Mouse (Mus musculus): Measurements from ENCODE around the gene Ppp1r21. TPM values are rescaled to one million over a fixed set of nuclear protein-coding genes. Genes with fewer than 3 reads are reported as not detected.

Gene Ppp1r21
- polyA plus RNA-seq, 1 experiment from 2014 or later: 23.8 TPM

DNA sequence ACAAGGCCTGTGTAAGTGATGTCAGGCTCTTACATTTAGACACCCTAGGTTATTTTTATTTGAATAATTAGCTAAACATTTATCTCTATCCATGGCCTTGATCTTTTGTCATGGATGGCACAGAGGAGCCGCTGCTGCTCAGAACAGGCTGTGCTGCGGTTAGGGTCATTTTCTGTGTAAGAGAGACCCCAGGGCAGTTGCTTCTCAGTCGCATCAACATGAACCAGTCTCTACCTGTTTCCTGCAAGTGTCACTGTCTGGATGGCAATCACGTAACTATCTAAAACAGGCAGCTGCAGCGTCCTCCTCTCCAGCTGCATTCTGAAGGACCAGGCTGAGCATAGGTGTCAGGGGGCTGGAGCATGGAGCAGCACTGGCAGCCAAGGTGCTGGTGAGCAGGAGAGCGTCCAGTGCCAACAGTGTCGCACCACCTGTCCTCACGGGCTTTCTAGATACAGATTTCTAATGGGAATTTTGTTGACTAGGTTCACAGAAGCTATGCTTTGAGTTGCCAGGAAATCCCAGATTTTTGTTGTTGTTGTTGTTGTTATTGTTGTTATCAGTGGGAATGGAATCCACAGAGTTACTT lies 8.0 kb downstream of the Ppp1r21 start:
- Histone ChIP-seq H3K4me1 (replicated peaks; ENCODE audit: control insufficient read depth, insufficient read depth, low read length) (no peaks in the 10 kb centered on the region), H3K4me2 (ENCODE audit: low read depth, low read length, severe bottlenecking) (no peak overlapping the region), H3K9me3 (ENCODE audit: control insufficient read depth, low read length) (no peaks in the 10 kb centered on the region), H3K27me3 (ENCODE audit: control insufficient read depth, insufficient read depth, low read length) (no peaks in the 10 kb centered on the region), H3K27ac (ENCODE audit: low read depth, low read length) (no peak overlapping the region), H3K36me3 (ENCODE audit: control insufficient read depth, insufficient read depth, low read length) (no peaks in the 10 kb centered on the region), H3K9ac (ENCODE audit: low read length) (no peak overlapping the region), H3K4me3 (ENCODE audit: low read depth, low read length) (no peak overlapping the region)
- 93% methylated on average over 8 of the region's 8 CpGs for WGBS
- ATAC-seq (replicated peaks; ENCODE audit: low FRiP score) (no peak), DNase-seq (ENCODE audit: low spot score) (no peak)

DNA sequence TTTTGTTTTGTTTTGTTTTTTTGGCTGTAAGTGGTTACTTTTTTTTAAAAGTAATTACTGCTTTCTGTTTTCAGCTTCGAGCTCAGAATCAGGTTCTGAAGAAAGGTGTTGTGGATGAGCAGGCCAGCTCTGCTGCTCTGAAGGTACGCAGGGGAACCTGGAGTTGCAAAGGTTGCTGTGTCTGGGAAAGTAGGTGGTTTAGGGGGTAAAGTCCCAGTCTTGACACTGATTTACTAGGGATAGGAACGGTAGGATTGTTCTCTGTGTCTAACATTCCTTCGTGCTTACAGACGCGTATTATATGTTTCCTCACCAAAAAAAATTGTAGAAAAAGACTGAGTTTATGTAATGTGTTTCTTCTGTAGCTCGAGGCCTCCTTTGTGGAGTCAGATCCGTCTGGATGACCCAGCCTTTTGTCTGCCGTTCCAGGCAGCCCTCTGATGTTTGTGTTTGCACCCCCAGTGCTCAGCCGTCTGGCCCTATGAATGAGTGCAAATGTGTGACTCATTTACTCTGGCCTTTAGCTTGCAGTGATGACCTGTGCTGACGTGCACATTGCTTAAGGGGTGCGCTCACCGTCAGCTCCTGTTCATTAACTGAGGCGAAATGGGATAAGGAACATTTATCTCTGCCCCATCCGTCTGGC lies 13.0 kb downstream of the Ppp1r21 start:
- Histone ChIP-seq H3K27ac (ENCODE audit: low read depth, low read length) (no peak overlapping the region), H3K36me3 (ENCODE audit: control insufficient read depth, insufficient read depth, low read length) (no peaks in the 10 kb centered on the region), H3K4me2 (ENCODE audit: low read depth, low read length, severe bottlenecking) (no peak overlapping the region), H3K9ac (ENCODE audit: low read length) (no peak overlapping the region), H3K4me3 (ENCODE audit: low read depth, low read length) (no peak overlapping the region), H3K27me3 (ENCODE audit: control insufficient read depth, insufficient read depth, low read length) (no peaks in the 10 kb centered on the region), H3K4me1 (replicated peaks; ENCODE audit: control insufficient read depth, insufficient read depth, low read length) (no peaks in the 10 kb centered on the region), H3K9me3 (ENCODE audit: control insufficient read depth, low read length) (no peaks in the 10 kb centered on the region)
- DNase-seq (ENCODE audit: low spot score) (no peak), ATAC-seq (replicated peaks; ENCODE audit: low FRiP score) (0 out of 2 replicates have a peak, but pooled peaks have one; percentile 39)
- 44% methylated on average over 15 of the region's 15 CpGs for WGBS

DNA sequence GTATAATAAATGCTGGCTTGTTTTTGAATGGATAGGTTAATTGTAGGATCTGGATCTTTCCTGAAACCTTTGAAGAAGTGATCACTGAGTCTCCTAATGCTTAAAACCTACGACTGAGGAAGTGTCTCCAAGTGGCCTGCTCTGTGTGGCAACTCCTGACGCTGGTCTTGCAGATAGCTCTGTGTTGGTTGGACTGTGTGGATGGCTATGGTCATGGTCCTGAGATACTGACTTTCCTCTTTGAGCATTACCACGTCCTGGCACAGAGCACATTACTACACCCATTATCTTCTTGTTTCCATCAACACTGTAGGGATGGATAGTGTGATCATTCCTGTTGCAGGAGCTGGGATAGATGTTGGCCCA lies 13.5 kb downstream of the Ppp1r21 start:
- H3K27me3 ChIP-seq (ENCODE audit: control insufficient read depth, insufficient read depth, low read length): no peaks in the 10 kb centered on the region
- DNase-seq (ENCODE audit: low spot score) (no peak), ATAC-seq (replicated peaks; ENCODE audit: low FRiP score) (0 out of 2 replicates have a peak, but pooled peaks have one; percentile 10)
- no peaks in the 10 kb centered on the region for H3K9me3 ChIP-seq (ENCODE audit: control insufficient read depth, low read length)
- no peaks in the 10 kb centered on the region for H3K36me3 ChIP-seq (ENCODE audit: control insufficient read depth, insufficient read depth, low read length)
- no peak overlapping the region for H3K4me3 ChIP-seq (ENCODE audit: low read depth, low read length)
- 76% methylated on average over 3 of the region's 3 CpGs for WGBS
- no peak overlapping the region for H3K4me2 ChIP-seq (ENCODE audit: low read depth, low read length, severe bottlenecking)
- H3K4me1 ChIP-seq (replicated peaks; ENCODE audit: control insufficient read depth, insufficient read depth, low read length): no peaks in the 10 kb centered on the region
- H3K27ac ChIP-seq (ENCODE audit: low read depth, low read length): no peak overlapping the region
- H3K9ac ChIP-seq (ENCODE audit: low read length): no peak overlapping the region

DNA sequence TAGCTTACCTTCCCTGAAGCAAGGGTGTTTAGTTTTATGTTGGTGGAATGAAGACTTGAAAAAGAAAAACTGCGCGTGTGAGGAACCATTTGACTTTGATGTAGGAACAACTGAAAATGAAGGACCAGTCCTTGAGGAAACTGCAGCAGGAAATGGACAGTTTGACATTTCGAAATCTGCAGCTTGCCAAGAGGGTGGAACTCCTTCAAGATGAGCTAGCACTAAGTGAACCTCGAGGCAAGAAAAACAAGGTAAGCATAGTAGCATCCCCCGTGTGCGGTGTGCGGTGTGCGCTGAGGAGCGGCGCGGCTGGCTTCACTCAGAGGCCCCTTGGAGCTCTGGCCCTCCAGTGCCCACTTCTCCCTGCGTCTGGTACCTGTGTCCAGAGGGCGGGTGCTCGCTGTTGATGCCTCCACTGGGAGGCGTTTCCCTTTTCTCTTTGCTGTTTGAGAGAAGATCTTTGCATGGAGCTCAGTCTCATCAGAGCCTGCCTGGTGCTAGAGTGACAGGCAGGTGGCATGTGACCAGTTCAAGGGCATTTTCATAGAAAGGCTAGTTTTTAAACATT lies 15.4 kb downstream of the Ppp1r21 start:
- Histone ChIP-seq H3K4me2 (ENCODE audit: low read depth, low read length, severe bottlenecking) (no peak overlapping the region), H3K9ac (ENCODE audit: low read length) (no peak overlapping the region), H3K36me3 (ENCODE audit: control insufficient read depth, insufficient read depth, low read length) (no peaks in the 10 kb centered on the region), H3K4me3 (ENCODE audit: low read depth, low read length) (no peak overlapping the region), H3K27me3 (ENCODE audit: control insufficient read depth, insufficient read depth, low read length) (no peaks in the 10 kb centered on the region), H3K9me3 (ENCODE audit: control insufficient read depth, low read length) (no peaks in the 10 kb centered on the region), H3K27ac (ENCODE audit: low read depth, low read length) (no peak overlapping the region), H3K4me1 (replicated peaks; ENCODE audit: control insufficient read depth, insufficient read depth, low read length) (no peaks in the 10 kb centered on the region)
- 88% methylated on average over 15 of the region's 15 CpGs for WGBS
- DNase-seq (ENCODE audit: low spot score) (no peak), ATAC-seq (replicated peaks; ENCODE audit: low FRiP score) (no peak)

DNA sequence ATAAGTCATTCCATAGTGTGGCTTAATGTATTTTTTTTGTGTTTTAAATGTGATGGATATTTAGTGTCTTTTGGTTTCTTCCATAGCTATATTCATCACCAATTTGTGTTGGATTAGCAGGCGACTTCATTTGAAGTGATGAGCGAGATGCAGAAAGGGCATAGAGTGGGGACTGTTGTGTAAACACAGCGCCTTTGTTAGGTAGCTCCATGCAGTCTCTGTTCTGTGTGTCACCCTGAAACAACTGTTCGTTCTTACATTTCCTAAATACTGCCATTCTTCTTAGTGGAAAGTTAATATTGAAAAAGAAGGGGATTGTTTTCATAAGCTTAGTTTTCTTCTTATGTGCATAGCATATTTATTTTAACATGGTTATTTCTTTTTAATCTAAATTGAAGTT lies 16.8 kb downstream of the Ppp1r21 start:
- H3K4me3 ChIP-seq (ENCODE audit: low read depth, low read length): no peak overlapping the region
- H3K9me3 ChIP-seq (ENCODE audit: control insufficient read depth, low read length): no peaks in the 10 kb centered on the region
- H3K9ac ChIP-seq (ENCODE audit: low read length): no peak overlapping the region
- H3K4me2 ChIP-seq (ENCODE audit: low read depth, low read length, severe bottlenecking): no peak overlapping the region
- DNase-seq (ENCODE audit: low spot score) (no peak), ATAC-seq (replicated peaks; ENCODE audit: low FRiP score) (no peak)
- WGBS: 89% methylated on average over 4 of the region's 4 CpGs
- H3K36me3 ChIP-seq (ENCODE audit: control insufficient read depth, insufficient read depth, low read length): no peaks in the 10 kb centered on the region
- no peak overlapping the region for H3K27ac ChIP-seq (ENCODE audit: low read depth, low read length)
- H3K4me1 ChIP-seq (replicated peaks; ENCODE audit: control insufficient read depth, insufficient read depth, low read length): no peaks in the 10 kb centered on the region
- H3K27me3 ChIP-seq (ENCODE audit: control insufficient read depth, insufficient read depth, low read length): no peaks in the 10 kb centered on the region

DNA sequence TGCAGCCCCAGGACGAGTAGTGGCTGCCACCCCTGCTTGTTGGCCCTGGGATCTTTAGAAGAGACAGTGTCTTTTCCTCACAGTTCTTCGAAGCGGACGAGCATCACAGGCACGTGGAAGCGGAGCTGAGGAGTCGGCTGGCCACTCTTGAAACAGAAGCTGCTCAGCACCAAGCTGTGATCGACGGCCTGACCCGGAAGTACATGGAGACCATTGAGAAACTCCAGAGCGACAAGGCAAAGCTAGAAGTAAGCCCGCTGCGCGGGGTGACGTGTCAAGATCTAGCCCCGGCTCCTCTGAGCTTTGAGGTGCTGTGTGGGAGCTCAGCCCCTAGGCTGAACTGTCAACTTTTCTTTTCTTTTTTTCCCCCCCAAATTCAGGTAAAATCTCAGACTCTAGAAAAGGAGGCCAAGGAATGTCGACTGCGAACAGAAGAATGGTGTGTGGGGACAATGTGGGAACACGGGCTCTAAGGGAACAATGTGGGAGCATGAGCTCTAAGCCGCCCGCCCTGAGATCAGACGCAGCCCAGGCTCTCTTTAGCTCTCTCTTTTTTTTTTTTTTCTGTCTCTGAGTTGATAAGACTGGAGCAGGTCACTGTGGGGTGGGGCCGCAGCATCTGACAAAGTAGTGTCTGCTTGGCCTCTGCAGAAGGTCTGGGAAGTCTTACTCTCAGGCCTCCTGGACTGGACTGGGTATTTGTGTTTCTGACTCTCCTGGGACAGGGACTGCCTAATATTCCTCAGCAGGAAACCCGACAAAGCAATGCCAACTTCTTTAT lies 19.7 kb downstream of the Ppp1r21 start:
- 90% methylated on average over 24 of the region's 24 CpGs for WGBS
- ATAC-seq (replicated peaks; ENCODE audit: low FRiP score): no peak
- H3K4me1 ChIP-seq (replicated peaks; ENCODE audit: control insufficient read depth, insufficient read depth, low read length): peaks cover 2% of the 10 kb centered on the region; the same call in 1 of the 2 replicates
- H3K4me2 ChIP-seq (ENCODE audit: low read depth, low read length, severe bottlenecking): no peak overlapping the region
- no peak for DNase-seq (ENCODE audit: low spot score)
- no peaks in the 10 kb centered on the region for H3K27me3 ChIP-seq (ENCODE audit: control insufficient read depth, insufficient read depth, low read length)
- no peak overlapping the region for H3K4me3 ChIP-seq (ENCODE audit: low read depth, low read length)
- H3K9me3 ChIP-seq (ENCODE audit: control insufficient read depth, low read length): no peaks in the 10 kb centered on the region
- no peaks in the 10 kb centered on the region for H3K36me3 ChIP-seq (ENCODE audit: control insufficient read depth, insufficient read depth, low read length)
- H3K27ac ChIP-seq (ENCODE audit: low read depth, low read length): no peak overlapping the region
- H3K9ac ChIP-seq (ENCODE audit: low read length): no peak overlapping the region

DNA sequence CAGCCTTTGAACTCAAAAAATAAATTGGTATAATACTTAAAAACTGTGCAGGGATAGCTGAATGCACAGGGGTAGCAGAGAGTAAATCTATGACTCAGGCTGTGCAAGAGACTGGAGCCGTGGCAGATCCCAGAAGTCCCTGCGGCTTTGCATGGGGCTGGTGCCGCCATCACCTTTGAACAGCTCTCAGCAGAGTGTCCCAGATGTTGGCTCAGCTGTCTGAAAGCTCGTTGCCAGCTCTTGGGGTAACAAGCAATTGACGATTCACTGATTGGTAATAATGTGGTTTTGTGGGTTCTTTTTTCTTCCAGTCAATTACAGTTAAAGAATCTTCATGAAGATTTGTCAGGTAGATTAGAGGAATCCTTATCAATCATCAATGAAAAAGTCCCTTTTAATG lies 20.4 kb downstream of the Ppp1r21 start:
- no peak for ATAC-seq (replicated peaks; ENCODE audit: low FRiP score)
- peaks cover 2% of the 10 kb centered on the region; the same call in 1 of the 2 replicates for H3K4me1 ChIP-seq (replicated peaks; ENCODE audit: control insufficient read depth, insufficient read depth, low read length)
- H3K4me3 ChIP-seq (ENCODE audit: low read depth, low read length): no peak overlapping the region
- H3K27me3 ChIP-seq (ENCODE audit: control insufficient read depth, insufficient read depth, low read length): no peaks in the 10 kb centered on the region
- no peaks in the 10 kb centered on the region for H3K9me3 ChIP-seq (ENCODE audit: control insufficient read depth, low read length)
- H3K27ac ChIP-seq (ENCODE audit: low read depth, low read length): no peak overlapping the region
- no peaks in the 10 kb centered on the region for H3K36me3 ChIP-seq (ENCODE audit: control insufficient read depth, insufficient read depth, low read length)
- no peak for DNase-seq (ENCODE audit: low spot score)
- no peak overlapping the region for H3K4me2 ChIP-seq (ENCODE audit: low read depth, low read length, severe bottlenecking)
- 83% methylated on average over 5 of the region's 5 CpGs for WGBS
- H3K9ac ChIP-seq (ENCODE audit: low read length): no peak overlapping the region

DNA sequence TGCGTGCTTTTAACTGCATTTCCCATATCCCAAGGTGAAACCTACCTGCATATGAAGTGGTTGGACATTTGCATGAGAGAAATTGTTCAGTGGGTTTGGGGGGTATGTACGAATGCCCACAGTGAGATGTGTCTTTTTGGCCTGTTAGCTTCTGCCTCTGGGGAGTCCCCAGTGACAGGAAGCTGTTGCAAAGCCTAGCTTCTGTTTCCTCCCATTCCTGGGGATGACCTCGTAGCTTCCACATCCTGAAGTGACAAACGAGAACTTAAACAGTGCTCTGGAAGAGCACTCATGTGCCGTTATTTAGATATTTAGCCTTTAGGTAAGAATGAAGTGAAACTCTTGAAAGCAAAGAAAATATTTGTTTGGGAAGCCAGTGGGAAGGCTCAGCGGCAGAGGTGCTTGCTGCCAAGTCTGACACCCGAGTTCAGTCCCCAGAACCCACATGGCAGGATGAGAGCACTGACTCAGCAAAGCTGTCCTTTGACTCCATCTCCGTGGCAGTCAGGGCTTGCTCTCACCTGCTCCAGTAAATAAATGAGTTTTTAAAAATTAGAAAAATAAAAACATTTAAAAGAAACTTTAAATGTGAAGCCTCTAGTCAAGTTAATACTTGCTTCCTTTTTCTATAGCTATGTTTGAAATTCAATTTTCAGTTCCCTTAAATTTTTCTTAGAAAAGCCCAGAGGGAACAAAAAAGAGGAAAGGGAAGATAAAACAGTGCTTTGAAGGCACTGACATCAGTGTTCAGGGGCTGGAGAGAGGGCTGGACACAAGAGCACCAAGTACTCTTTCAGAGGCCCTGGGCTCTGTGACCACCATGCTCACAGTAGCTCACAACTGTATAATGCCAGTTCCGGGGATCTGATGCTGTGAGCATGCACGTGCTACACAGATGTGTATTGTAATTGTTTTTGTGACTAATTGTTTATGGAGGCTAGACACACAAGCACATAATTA lies 21.3 kb downstream of the Ppp1r21 start:
- no peak overlapping the region for H3K4me3 ChIP-seq (ENCODE audit: low read depth, low read length)
- no peaks in the 10 kb centered on the region for H3K9me3 ChIP-seq (ENCODE audit: control insufficient read depth, low read length)
- no peak overlapping the region for H3K4me2 ChIP-seq (ENCODE audit: low read depth, low read length, severe bottlenecking)
- no peak overlapping the region for H3K27ac ChIP-seq (ENCODE audit: low read depth, low read length)
- DNase-seq (ENCODE audit: low spot score) (no peak), ATAC-seq (replicated peaks; ENCODE audit: low FRiP score) (no peak)
- no peaks in the 10 kb centered on the region for H3K36me3 ChIP-seq (ENCODE audit: control insufficient read depth, insufficient read depth, low read length)
- peaks cover 2% of the 10 kb centered on the region; the same call in 1 of the 2 replicates for H3K4me1 ChIP-seq (replicated peaks; ENCODE audit: control insufficient read depth, insufficient read depth, low read length)
- no peak overlapping the region for H3K9ac ChIP-seq (ENCODE audit: low read length)
- H3K27me3 ChIP-seq (ENCODE audit: control insufficient read depth, insufficient read depth, low read length): no peaks in the 10 kb centered on the region
- WGBS: 79% methylated on average over 10 of the region's 10 CpGs

All from forebrain, embryonic 11.5 days (tissue).